Mouse (Mus musculus) ES-Bruce4 (cell line): ENCODE data around the gene Tbc1d2. TPM values are rescaled to one million over a fixed set of nuclear protein-coding genes. Genes with fewer than 3 reads are reported as not detected.
A peak's percentile ranks its signal among the peaks of the same experiment; 100 is the strongest.

Experiments used
- H3K27ac ChIP-seq: 2 replicates; pipeline ENCODE4 v1.5.1; 2012; ENCODE audit warnings: low read length, inconsistent platforms; ENCODE audit not compliant: insufficient read depth
- H3K27me3 ChIP-seq: 2 replicates; pipeline ENCODE4 v1.6.1; 2012; ENCODE audit warnings: mild to moderate bottlenecking, low read length, inconsistent platforms; ENCODE audit not compliant: control insufficient read depth, poor library complexity, insufficient read depth, severe bottlenecking
- H3K36me3 ChIP-seq: 2 replicates; pipeline ENCODE4 v1.6.1; 2012; ENCODE audit warnings: inconsistent platforms, mild to moderate bottlenecking, low read length, moderate library complexity; ENCODE audit not compliant: control insufficient read depth, poor library complexity, insufficient read depth, severe bottlenecking
- H3K4me1 ChIP-seq: one replicate; pipeline ENCODE4 v1.8.1; 2011; ENCODE audit warnings: low read length; ENCODE audit not compliant: control insufficient read depth, insufficient read depth
- H3K4me3 ChIP-seq: 2 replicates; pipeline ENCODE4 v1.5.1; 2011; ENCODE audit warnings: low read depth, mild to moderate bottlenecking, low read length
- H3K9ac ChIP-seq: 2 replicates; pipeline ENCODE4 v1.6.1; 2012; ENCODE audit warnings: low read depth, mild to moderate bottlenecking, inconsistent platforms; ENCODE audit not compliant: poor library complexity, severe bottlenecking
- H3K9me3 ChIP-seq: replicated peaks from 2 replicates; pipeline ENCODE4 v1.6.1; 2012; ENCODE audit warnings: mild to moderate bottlenecking, low read length, inconsistent platforms; ENCODE audit not compliant: control insufficient read depth, poor library complexity, insufficient read depth, severe bottlenecking
- CTCF ChIP-seq: IDR thresholded peaks from one replicate; pipeline ENCODE4 v1.8.1; 2011; ENCODE audit warnings: low read depth, low read length
- EP300 ChIP-seq: IDR thresholded peaks from 2 replicates; pipeline ENCODE4 v1.6.1; 2011; ENCODE audit warnings: low read depth, low read length; ENCODE audit not compliant: insufficient read depth
- POLR2A ChIP-seq: IDR thresholded peaks from one replicate; pipeline ENCODE4 v1.8.1; 2011; ENCODE audit warnings: low read length; ENCODE audit not compliant: insufficient read depth
- polyA plus RNA-seq: library from polyadenylated mRNA; stranded (reverse); fragments of >200 nt; gene quantifications from 2 replicates; pipeline ENCODE4 v1.2.4, GENCODE M21; 2011; ENCODE audit warnings: low read depth; ENCODE audit not compliant: missing spikeins, insufficient read depth, insufficient read length

Tbc1d2 gene
- polyA plus RNA-seq, 1 experiment, result 7.7 TPM

DNA sequence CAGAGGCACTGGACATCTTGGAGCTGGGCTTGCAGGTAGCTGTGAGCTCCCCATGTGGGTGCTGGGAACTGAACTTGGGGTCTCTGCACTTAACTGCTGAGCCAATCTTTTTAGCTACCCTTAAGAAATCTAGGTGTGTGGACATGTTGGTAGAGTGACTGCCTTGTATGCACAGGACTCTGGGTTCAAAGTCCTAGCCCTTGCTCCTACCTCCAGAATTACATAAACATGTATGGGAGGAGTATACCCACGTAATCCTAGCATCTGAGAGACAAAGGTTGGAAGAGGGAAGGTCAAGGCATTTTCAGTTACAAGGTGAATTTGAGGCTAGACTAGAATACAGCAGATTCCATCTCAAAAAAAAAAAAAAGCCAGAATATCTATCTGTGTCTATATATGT lies 5.3 kb upstream of the Tbc1d2 start:
- H3K4me3 ChIP-seq, result no peak overlapping the region
- no peak overlapping the region for H3K9ac ChIP-seq
- H3K27me3 ChIP-seq, result no peaks in the 10 kb centered on the region
- H3K4me1 ChIP-seq, result no peaks in the 10 kb centered on the region
- TF ChIP-seq CTCF, result no peak
- TF ChIP-seq POLR2A, result no peak
- H3K27ac ChIP-seq, result no peak overlapping the region
- no peaks in the 10 kb centered on the region for H3K9me3 ChIP-seq
- H3K36me3 ChIP-seq, result no peaks in the 10 kb centered on the region

DNA sequence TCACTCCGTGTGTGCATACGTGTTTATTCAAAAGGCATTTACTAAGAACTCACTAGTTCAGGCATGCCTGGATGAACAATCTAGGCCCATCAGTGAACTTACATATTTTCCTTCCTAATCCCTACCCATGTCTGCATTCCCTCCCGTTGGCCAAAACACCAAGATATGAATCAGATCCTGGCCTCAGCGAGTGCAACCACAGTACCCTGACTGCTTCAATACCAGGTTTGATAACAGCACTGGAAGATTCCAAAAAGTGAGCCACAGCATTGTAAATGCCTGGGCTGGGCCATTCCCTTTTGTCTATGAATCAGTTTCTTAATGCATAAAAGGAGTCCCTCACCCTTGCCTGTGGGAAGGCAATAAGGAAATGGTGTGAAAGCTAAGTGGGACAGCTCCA lies 848 bp downstream of the Tbc1d2 start:
- Histone ChIP-seq H3K27me3 (no peaks in the 10 kb centered on the region), H3K4me3 (peak overlapping the region; percentile 82), H3K4me1 (no peaks in the 10 kb centered on the region), H3K27ac (no peak overlapping the region), H3K9me3 (no peaks in the 10 kb centered on the region), H3K36me3 (no peaks in the 10 kb centered on the region), H3K9ac (peak overlapping the region; percentile 82)
- no peak for TF ChIP-seq POLR2A

DNA sequence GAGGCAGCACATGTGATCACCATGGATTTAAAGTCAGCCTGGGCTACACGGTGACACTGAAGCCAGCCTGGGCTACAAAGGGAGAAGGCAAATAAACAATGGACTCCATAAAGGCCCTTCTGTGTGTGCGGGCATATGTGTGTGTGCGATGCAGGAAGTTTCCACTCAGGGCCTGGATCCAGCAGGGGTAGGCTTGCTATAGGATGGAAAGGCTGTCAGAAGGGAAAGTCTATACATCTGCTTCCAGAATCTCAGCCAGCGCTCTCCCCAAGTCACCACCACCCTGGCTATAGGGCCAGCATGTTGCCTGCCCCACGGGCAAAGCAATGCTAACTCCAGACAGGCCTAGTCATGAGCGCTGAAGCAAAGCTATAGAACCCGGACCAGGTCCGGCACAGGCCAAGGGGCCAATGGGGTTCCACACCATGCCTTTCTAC lies 6.3 kb downstream of the Tbc1d2 start:
- Histone ChIP-seq H3K4me1 (no peaks in the 10 kb centered on the region), H3K9me3 (no peaks in the 10 kb centered on the region), H3K4me3 (no peak overlapping the region), H3K9ac (no peak overlapping the region), H3K27me3 (no peaks in the 10 kb centered on the region), H3K27ac (peak overlapping the region; percentile 48), H3K36me3 (no peaks in the 10 kb centered on the region)
- no peak for TF ChIP-seq EP300
- TF ChIP-seq CTCF, result no peak
- no peak for TF ChIP-seq POLR2A

DNA sequence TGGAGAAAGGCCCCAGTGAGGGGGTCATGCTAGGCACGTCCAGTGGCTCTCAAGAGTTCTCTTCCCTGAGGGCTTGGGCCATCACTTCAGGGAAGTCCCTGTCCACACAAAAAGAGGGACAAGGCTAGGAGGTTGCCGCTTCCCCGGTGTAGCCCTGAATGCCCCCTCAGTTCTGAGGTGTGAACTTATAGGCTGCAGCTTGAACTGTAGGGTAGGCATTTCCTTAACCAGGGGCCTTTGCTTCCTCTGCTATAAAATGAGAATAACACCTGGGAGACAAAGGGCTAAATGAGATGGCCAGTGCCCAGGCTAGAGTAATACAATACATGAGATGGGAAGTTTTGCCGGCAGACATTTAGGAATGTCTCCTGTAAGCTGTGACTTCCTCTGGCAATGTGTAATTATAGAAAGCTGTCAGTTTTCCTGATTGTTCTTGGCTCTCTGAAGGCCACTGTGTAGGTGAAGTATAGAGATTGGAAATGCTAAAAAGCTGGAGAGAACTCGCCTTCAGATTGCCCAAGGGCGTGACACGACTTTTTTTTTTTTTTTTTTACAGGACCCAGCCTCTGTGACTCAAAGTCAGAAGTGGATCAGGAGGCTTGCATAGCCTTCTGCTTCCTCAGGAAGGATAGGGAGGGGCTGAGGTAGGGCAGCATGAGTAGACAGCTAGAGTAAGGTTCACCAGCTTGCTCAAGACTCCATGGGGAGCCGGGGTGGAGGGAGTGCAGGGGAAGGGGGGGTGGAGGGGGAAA lies 6.9 kb downstream of the Tbc1d2 start:
- Histone ChIP-seq H3K9ac (no peak overlapping the region), H3K4me1 (no peaks in the 10 kb centered on the region), H3K36me3 (no peaks in the 10 kb centered on the region), H3K9me3 (no peaks in the 10 kb centered on the region), H3K27me3 (no peaks in the 10 kb centered on the region), H3K4me3 (no peak overlapping the region), H3K27ac (peak overlapping the region; percentile 48)
- TF ChIP-seq EP300 (no peak), POLR2A (no peak), CTCF (no peak)

DNA sequence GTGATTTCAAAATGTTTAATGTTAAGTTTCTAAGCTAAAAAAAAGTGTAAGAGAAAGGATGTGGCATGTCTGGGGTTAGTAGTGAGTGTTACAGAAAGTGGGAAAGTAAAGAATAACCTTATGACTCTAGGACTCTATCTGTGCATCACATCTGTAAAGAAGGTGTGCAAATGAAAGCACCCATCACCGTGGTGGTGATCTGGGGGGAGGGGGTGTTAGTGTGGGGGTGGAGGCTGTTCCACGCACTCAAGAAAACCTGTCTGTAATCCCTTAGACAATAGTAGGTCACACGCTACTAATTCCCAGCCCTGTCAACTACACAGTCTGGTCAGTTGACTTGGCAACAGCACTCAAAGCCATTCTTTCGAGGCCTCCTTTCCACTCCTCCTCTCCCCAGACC lies 8.7 kb downstream of the Tbc1d2 start:
- Histone ChIP-seq H3K4me1 (peaks cover 7% of the 10 kb centered on the region), H3K27ac (no peak overlapping the region), H3K9me3 (no peaks in the 10 kb centered on the region), H3K4me3 (no peak overlapping the region), H3K27me3 (no peaks in the 10 kb centered on the region), H3K9ac (no peak overlapping the region), H3K36me3 (no peaks in the 10 kb centered on the region)
- no peak for TF ChIP-seq CTCF
- TF ChIP-seq EP300, result no peak
- TF ChIP-seq POLR2A, result no peak

DNA sequence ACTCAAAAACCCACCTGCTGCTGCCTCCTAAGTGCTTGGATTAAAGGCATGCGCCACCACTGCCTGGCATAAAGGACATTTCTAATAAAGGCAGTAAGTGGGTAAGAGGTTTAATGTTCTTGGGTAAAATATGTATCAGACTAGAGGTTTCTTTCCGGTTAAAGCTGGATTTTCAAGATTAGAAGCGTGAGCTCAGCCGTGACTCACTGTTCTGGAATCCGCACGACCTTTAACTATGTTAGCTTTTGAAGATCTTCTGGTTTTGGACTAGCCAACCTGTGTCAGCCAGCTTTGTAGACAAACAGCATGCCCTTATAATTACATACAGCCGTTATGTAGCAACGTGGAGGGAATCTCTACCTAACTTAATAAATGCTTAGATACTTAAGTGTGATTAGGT lies 10.1 kb downstream of the Tbc1d2 start:
- Histone ChIP-seq H3K4me3 (no peak overlapping the region), H3K27me3 (no peaks in the 10 kb centered on the region), H3K36me3 (no peaks in the 10 kb centered on the region), H3K4me1 (peaks cover 12% of the 10 kb centered on the region), H3K27ac (no peak overlapping the region), H3K9ac (no peak overlapping the region), H3K9me3 (no peaks in the 10 kb centered on the region)
- TF ChIP-seq CTCF (no peak), EP300 (no peak)
